Mouse (Mus musculus) heart, postnatal 0 days (tissue): ENCODE results near the gene Ddx39b.

Experiments
- CTCF ChIP-seq: IDR thresholded peaks from 2 replicates; pipeline ENCODE4 v1.5.1; 2016; ENCODE audit warnings: antibody characterized with exemption, control low read depth, low read depth
- EP300 ChIP-seq: IDR thresholded peaks from 2 replicates; pipeline ENCODE4 v1.6.1; 2016; ENCODE audit warnings: antibody characterized with exemption, low read depth

- TF ChIP-seq CTCF (peak; percentile 90), EP300 (no peak)
Measured at GRCm38 (mm10) chr17:35232043-35232442, 9.5 kb upstream of the Ddx39b start.
